Mouse (Mus musculus) forebrain, embryonic 10.5 days (tissue): Measurements from ENCODE around the gene Crip1. TPM values are rescaled to one million over a fixed set of nuclear protein-coding genes. Genes with fewer than 3 reads are reported as not detected.
"Not testable (repeated sequence)": the region's sequence is repeated elsewhere in the genome, so short reads cannot be mapped to it uniquely, and the experiment has no call there.

Source experiments
- DNase-seq: peaks from one replicate; pipeline ENCODE4 v3.0.0-alpha.2; 2017; ENCODE audit warnings: low spot score; ENCODE audit errors: extremely low spot score
- H3K27ac ChIP-seq: fragments of 300-500 bp; sonication (generic); 2 replicates; pipeline ENCODE4 v1.5.1; 2016; ENCODE audit warnings: mild to moderate bottlenecking
- H3K27me3 ChIP-seq: fragments of 300-500 bp; sonication (generic); 2 replicates; pipeline ENCODE4 v1.6.1; 2016; ENCODE audit warnings: mild to moderate bottlenecking; ENCODE audit not compliant: poor library complexity, severe bottlenecking
- H3K36me3 ChIP-seq: fragments of 300-500 bp; sonication (generic); replicated peaks from 2 replicates; pipeline ENCODE4 v1.6.1; 2016; ENCODE audit warnings: mild to moderate bottlenecking, moderate library complexity
- H3K4me1 ChIP-seq: fragments of 300-500 bp; sonication (generic); 2 replicates; pipeline ENCODE4 v1.6.1; 2016
- H3K4me3 ChIP-seq: fragments of 300-500 bp; sonication (generic); 2 replicates; pipeline ENCODE4 v1.5.1; 2016; ENCODE audit warnings: mild to moderate bottlenecking, moderate library complexity
- H3K9me3 ChIP-seq: fragments of 300-500 bp; sonication (generic); 2 replicates; pipeline ENCODE4 v1.6.1; 2016; ENCODE audit warnings: mild to moderate bottlenecking, moderate library complexity
- WGBS: fragments of 180-500 bp; shearing (Covaris S2); methylation state at CpG from one replicate; pipeline ENCODE4 v1.1.7; 2016; 5-methylcytosine and 5-hydroxymethylcytosine counted together
- polyA plus RNA-seq: library from polyadenylated mRNA; unstranded; fragments of >200 nt; fragmentation: Nextera tagmentation; extraction: Ambion mirVana; gene quantifications from 2 replicates; pipeline ENCODE4 v1.2.1, GENCODE M21; 2016

Gene Crip1
- polyA plus RNA-seq, 1 experiment from 2014 or later: 59.2 TPM

DNA sequence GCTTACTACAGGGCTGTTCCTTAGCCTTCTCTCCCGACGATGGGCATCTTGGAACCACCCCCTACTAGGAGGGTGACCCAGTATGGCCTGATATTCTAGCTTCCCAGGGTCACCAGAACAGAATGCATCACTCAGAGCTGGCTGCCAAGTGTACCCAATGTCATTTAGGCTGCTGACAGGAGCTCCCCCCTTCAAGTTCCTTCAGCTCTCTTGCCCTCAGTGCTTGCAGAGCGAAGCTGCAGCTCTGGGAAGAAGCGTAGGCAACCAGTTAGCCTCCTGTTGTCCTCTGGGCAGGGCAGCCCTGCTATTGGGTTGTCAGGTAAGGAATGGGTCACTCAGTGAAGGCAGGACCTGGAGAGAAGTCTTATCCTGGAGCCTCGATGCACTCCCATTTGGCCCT, 38.8 kb downstream of the Crip1 start:
- no peak for DNase-seq
- WGBS: 62% methylated on average over 5 of the region's 5 CpGs
- Histone ChIP-seq H3K36me3 (peaks cover 21% of the 10 kb centered on the region), H3K27me3 (peaks cover 58% of the 10 kb centered on the region), H3K4me1 (peaks cover 32% of the 10 kb centered on the region), H3K27ac (no peak overlapping the region), H3K9me3 (peaks cover 11% of the 10 kb centered on the region; the same call in 1 of the 2 replicates), H3K4me3 (no peak overlapping the region)

DNA sequence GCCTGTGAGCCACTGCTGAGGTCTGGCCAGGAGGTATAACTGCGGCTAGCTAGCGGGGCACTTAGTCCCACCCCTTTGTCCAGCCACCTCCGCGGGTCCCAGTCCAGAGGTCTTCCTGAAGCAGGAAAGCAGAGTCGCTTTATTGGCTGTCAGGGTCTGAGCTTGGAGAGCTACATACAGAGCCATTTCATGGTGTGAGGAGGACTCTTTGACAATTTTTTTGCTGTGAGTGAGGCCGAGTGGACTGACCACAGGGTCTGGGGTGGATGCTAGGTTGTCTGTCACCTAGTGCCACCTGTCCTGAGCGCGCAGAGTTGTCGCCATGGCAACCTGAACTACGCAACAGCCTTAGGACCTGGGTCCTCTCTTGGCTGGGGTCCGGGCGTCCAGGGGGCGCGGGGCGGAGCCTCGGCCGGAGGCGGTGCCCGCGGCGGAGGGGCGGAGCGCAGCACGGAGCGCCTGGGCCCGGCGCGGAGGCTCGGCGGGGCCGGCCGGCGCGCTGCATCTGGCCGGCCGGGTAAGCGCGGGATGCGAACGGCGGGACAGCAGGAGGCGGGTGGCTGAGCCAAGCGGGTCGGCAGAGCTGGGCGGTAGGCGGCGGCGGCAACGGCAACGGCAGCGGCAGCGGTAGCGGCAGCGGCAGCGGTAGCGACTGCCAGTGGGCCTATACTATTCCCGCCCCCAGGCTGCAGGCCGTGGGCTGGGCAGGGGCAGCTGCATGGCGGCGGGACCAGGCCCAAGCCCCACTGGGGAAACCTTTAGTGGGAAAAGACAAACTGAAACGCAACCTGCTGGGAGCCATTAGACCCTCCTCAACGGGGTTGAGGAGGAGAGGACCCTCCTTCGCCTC, 39.6 kb downstream of the Crip1 start, which contains the start of gene Tmem121:
Gene Tmem121, plus strand, starts transcription at position 489 of the 850 bp plus-strand sequence.
- H3K9me3 ChIP-seq: peaks cover 11% of the 10 kb centered on the region; the same call in 1 of the 2 replicates
- peaks cover 32% of the 10 kb centered on the region for H3K4me1 ChIP-seq
- peak within 1 kb of the TSS; percentile 83 for H3K27ac ChIP-seq
- peak within 1 kb of the TSS; percentile 72 for H3K4me3 ChIP-seq
- DNase-seq: peak; percentile 59
- peaks cover 29% of the 10 kb centered on the region for H3K36me3 ChIP-seq
- H3K27me3 ChIP-seq: peaks cover 58% of the 10 kb centered on the region
- WGBS: 1% methylated on average over 63 of the region's 63 CpGs

DNA sequence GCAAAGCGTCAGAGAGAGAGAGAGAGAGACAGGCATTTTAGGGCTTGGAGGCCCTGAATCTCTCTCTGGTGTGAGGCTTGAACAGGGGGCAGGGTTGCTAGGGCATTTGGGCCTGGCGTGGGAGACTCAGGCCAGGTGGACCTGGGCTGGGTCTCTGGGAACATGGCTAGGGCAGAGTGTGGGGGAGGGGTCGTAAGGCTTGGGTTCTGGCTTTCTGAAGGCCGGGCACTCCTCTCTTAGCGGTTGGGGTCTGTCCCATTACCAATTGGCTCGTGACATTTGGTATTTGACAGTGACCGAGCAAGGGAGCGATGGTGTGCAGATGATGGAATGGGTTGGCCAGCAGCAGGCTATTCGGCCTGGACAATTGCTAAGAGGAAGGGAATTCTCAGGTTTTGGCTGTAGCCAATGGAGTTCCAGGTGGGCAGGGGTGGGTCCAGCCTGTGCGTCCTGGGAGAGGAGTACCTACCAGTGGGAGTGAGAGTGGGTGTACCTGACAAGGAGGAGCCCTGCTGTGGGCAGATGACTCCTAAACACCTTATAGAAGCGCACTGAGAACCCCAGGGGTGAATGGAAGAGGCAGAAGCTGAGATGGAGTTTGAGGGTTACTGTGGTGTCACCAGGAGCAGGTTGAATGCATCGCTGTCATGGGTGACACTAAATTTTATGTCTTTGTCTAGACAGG, 40.4 kb downstream of the Crip1 start:
- DNase-seq: no peak
- Histone ChIP-seq H3K27ac (peak overlapping the region; percentile 83), H3K4me1 (peaks cover 32% of the 10 kb centered on the region), H3K36me3 (peaks cover 33% of the 10 kb centered on the region), H3K9me3 (peaks cover 11% of the 10 kb centered on the region; the same call in 1 of the 2 replicates), H3K4me3 (peak overlapping the region; percentile 72), H3K27me3 (peaks cover 58% of the 10 kb centered on the region)
- 36% methylated on average over 12 of the region's 12 CpGs for whole genome bisulfite sequencing

DNA sequence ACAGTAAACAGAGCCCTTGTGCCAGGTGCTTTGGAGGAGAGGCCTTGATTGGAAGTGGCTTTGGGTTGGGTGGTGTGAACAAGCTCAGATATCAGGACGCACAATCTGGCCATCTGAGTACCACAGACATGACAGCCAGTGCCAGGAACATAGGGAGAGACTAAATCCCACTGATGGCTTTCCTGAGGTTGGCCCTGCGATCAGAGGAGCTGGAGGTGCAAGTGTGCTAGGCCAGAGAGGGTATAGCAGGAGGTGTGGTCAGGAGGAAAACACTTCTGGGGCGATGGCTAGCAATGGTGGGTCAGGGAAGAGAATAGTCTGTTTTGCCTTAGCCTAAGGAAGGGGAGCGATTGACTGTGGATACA, 40.9 kb downstream of the Crip1 start:
- peaks cover 11% of the 10 kb centered on the region; the same call in 1 of the 2 replicates for H3K9me3 ChIP-seq
- DNase-seq: no peak
- H3K27ac ChIP-seq: no peak overlapping the region
- peaks cover 58% of the 10 kb centered on the region for H3K27me3 ChIP-seq
- peaks cover 33% of the 10 kb centered on the region for H3K36me3 ChIP-seq
- peak overlapping the region; percentile 72 for H3K4me3 ChIP-seq
- 53% methylated on average over 4 of the region's 4 CpGs for WGBS
- H3K4me1 ChIP-seq: peaks cover 32% of the 10 kb centered on the region

DNA sequence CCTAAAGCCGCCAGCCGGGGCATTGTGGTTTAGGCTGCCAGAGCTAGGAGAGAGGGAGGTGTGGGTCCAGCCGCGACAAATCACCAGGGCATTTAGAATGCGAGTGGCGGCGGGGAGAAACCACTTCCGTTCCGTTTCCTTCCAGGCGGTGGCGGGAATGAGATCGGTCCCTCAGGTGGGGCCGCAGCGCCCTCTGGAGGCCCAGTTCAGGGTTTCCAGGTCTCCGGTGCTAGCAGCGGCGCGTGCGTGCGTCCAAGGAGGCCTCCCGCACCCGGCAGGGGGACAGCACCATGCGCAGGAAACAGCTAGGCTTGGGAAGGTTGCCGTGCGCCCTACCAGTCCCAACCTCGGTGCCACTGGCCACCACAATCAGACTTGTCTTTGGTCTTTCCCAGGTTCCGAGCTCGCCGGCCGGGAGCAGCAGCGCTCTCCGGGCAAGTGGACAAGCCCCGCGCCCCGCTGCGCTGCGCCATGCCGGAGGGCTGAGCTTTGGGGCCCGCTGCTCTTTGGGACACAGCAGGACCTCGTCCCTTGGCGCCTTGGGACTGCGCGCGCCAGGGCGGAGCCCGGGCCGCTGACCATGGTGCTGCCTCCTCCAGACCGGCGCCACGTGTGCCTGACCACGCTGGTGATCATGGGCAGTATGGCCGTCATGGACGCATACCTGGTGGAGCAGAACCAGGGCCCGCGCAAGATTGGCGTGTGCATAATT, 41.6 kb downstream of the Crip1 start:
- 4% methylated on average over 56 of the region's 56 CpGs for WGBS
- H3K4me1 ChIP-seq: peaks cover 32% of the 10 kb centered on the region
- peaks cover 33% of the 10 kb centered on the region for H3K36me3 ChIP-seq
- peaks cover 58% of the 10 kb centered on the region for H3K27me3 ChIP-seq
- DNase-seq: peak; percentile 87
- H3K9me3 ChIP-seq: peaks cover 11% of the 10 kb centered on the region; the same call in 1 of the 2 replicates
- H3K4me3 ChIP-seq: peak overlapping the region; percentile 72
- H3K27ac ChIP-seq: peak overlapping the region; percentile 78

DNA sequence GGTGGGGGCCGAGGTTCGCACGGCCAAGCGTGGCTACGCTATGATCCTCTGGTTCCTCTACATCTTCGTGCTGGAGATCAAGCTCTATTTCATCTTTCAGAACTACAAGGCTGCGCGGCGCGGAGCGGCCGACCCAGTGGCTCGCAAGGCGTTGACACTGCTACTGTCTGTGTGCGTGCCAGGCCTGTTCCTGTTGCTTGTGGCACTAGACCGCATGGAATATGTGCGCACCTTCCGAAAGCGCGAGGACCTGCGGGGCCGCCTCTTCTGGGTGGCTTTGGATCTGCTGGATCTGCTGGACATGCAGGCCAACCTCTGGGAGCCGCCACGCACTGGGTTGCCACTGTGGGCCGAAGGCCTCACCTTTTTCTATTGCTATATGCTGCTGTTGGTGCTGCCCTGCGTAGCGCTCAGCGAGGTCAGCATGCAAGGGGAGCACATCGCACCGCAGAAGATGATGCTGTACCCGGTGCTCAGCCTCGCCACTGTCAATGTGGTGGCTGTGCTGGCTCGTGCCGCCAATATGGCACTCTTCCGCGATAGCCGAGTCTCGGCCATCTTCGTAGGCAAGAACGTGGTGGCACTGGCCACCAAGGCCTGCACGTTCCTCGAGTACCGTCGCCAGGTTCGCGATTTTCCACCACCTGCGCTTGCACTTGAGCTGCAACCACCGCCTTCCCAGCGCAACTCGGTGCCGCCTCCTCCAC, 42.4 kb downstream of the Crip1 start:
- Histone ChIP-seq H3K36me3 (peaks cover 33% of the 10 kb centered on the region), H3K27me3 (peaks cover 57% of the 10 kb centered on the region), H3K9me3 (peaks cover 11% of the 10 kb centered on the region; the same call in 1 of the 2 replicates), H3K4me1 (peaks cover 32% of the 10 kb centered on the region), H3K27ac (no peak overlapping the region), H3K4me3 (peak overlapping the region; percentile 72)
- no peak for DNase-seq
- WGBS: 90% methylated on average over 51 of the region's 51 CpGs

DNA sequence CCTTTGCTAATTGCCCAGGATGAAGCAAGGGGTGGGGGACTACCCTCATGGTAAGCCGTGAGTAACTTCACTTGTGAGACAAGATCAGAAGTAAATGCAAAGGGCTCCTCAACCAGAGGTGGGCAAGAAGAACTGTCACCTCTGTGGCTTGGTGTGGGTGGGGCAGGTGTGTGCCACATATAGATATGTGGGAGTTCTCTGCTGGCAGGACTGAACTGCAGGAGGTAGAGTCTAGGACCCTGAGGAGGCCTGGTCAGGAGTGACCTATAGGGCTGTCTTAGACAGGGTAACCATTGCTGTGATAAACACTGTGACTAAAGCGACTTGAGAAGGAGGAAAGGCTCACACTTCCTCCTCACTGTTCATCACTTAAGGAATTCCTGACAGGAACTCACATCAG, 47.3 kb downstream of the Crip1 start:
- 69% methylated on average over 2 of the region's 2 CpGs for WGBS
- no peak for DNase-seq
- Histone ChIP-seq H3K4me1 (no peaks in the 10 kb centered on the region; the same call in 1 of the 2 replicates), H3K9me3 (peaks cover 12% of the 10 kb centered on the region), H3K4me3 (no peak overlapping the region), H3K27ac (no peak overlapping the region), H3K27me3 (peaks cover 9% of the 10 kb centered on the region), H3K36me3 (peaks cover 27% of the 10 kb centered on the region)

DNA sequence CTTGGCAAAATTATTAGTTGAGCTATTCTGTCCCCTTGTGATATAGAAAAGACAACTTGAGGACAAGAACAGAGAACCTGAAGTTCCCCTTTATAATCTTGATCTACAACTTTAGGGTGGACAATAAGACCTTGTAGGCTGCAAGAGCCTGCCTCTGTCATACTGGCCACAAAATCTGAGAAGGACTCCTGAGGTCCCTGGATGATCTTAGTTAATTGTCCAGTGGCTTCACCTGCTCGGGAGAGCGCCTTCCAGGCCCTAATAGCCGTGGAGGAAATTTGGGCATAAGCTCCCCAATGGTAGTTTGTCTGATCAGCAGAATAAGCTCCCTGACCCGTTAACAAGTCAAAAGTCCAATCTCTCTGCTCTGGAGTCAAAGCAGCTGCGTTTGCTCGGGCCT, 53.0 kb downstream of the Crip1 start:
- DNase-seq, H3K27ac ChIP-seq, H3K4me1 ChIP-seq, H3K27me3 ChIP-seq, H3K36me3 ChIP-seq, H3K4me3 ChIP-seq: not testable (repeated sequence)
- 91% methylated on average over 3 of the region's 6 CpGs for WGBS
- H3K9me3 ChIP-seq: peaks cover 18% of the 10 kb centered on the region

DNA sequence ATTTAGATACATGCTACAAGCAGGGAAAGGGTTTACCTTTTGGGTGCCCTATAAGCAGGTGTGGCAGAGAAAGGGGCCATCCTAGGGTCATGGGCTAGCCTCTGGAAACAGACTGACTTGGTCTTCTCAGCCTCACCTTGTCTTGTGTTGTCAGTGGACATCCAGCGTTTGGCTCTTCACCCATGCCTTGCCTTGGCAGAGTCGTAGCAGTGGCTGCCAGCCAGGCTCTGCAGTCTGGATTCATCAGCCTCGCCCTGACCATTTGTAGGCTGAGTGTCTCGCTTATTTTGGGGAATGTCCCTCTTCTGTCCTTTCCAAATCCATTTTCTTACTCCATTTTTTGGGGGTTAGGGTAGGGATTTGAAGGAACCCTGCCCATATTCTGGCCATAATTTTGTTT, 55.2 kb downstream of the Crip1 start:
- no peaks in the 10 kb centered on the region for H3K4me1 ChIP-seq
- H3K9me3 ChIP-seq: peaks cover 12% of the 10 kb centered on the region
- no peaks in the 10 kb centered on the region for H3K27me3 ChIP-seq
- no peaks in the 10 kb centered on the region for H3K36me3 ChIP-seq
- H3K4me3 ChIP-seq: no peak overlapping the region
- no peak overlapping the region for H3K27ac ChIP-seq
- WGBS: 97% methylated on average over 4 of the region's 4 CpGs
- DNase-seq: no peak

DNA sequence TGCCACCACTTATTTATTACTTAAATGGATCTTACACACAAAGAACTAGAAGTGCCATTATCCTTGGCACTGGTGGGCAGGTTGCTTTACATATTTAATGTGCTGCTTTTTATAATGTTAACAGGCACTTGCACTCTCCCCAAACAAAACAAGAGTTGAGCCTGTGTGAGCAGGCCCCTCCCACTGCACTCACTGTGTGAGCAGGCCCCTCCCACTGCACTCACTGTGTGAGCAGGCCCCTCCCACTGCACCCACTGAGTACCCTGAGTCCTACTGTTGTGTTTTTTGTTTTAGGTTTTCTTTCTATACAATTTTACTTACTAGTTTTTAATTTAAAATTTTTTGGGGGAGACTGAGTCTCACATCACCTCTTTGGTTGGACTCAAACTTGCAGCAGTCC, 55.9 kb downstream of the Crip1 start:
- H3K4me3 ChIP-seq: no peak overlapping the region
- no peak overlapping the region for H3K27ac ChIP-seq
- H3K4me1 ChIP-seq: no peaks in the 10 kb centered on the region
- H3K27me3 ChIP-seq: no peaks in the 10 kb centered on the region
- H3K36me3 ChIP-seq: no peaks in the 10 kb centered on the region
- H3K9me3 ChIP-seq: peaks cover 12% of the 10 kb centered on the region
- no peak for DNase-seq
